Mouse (Mus musculus) bone marrow, adult 2 months (tissue): ENCODE results near the gene Six2. TPM values are rescaled to one million over a fixed set of nuclear protein-coding genes. Genes with fewer than 3 reads are reported as not detected.
"Not testable (repeated sequence)": the region's sequence is repeated elsewhere in the genome, so short reads cannot be mapped to it uniquely, and the experiment has no call there.

ENCODE experiments used
- H3K27ac ChIP-seq: fragments of 200-500 bp; 2 replicates; pipeline ENCODE4 v1.5.1; 2012; ENCODE audit warnings: low read depth, mild to moderate bottlenecking, control low read depth, inconsistent platforms, low read length; ENCODE audit not compliant: control insufficient read depth, poor library complexity, insufficient read depth
- H3K4me1 ChIP-seq: fragments of 200-500 bp; 2 replicates; pipeline ENCODE4 v1.6.1; 2011; ENCODE audit warnings: low read length; ENCODE audit not compliant: control insufficient read depth, insufficient read depth
- H3K4me3 ChIP-seq: fragments of 200-500 bp; replicated peaks from 2 replicates; pipeline ENCODE3; 2011; ENCODE audit warnings: mild to moderate bottlenecking, low read depth, low read length, control low read depth; ENCODE audit not compliant: control insufficient read depth
- CTCF ChIP-seq: fragments of 200-500 bp; IDR thresholded peaks from 2 replicates; pipeline ENCODE4 v1.5.1; 2011; ENCODE audit warnings: low read length, control low read depth; ENCODE audit not compliant: control insufficient read depth, insufficient read depth
- POLR2A ChIP-seq: fragments of 200-500 bp; IDR thresholded peaks from 2 replicates; pipeline ENCODE4 v1.6.1; 2011; ENCODE audit warnings: low read depth, mild to moderate bottlenecking, control low read depth, low read length, borderline replicate concordance; ENCODE audit not compliant: control insufficient read depth
- WGBS: fragments of 180-500 bp; shearing (Covaris S2); methylation state at CpG from one replicate; pipeline ENCODE4 v1.1.7; 2018; 5-methylcytosine and 5-hydroxymethylcytosine counted together
- polyA plus RNA-seq: library from polyadenylated mRNA; stranded (reverse); fragments of >200 nt; gene quantifications from 2 replicates; pipeline ENCODE4 v1.2.4, GENCODE M21; 2011; ENCODE audit warnings: low replicate concordance; ENCODE audit not compliant: missing spikeins, insufficient read depth, insufficient read length

Gene Six2
- polyA plus RNA-seq, 1 experiment = not detected

DNA sequence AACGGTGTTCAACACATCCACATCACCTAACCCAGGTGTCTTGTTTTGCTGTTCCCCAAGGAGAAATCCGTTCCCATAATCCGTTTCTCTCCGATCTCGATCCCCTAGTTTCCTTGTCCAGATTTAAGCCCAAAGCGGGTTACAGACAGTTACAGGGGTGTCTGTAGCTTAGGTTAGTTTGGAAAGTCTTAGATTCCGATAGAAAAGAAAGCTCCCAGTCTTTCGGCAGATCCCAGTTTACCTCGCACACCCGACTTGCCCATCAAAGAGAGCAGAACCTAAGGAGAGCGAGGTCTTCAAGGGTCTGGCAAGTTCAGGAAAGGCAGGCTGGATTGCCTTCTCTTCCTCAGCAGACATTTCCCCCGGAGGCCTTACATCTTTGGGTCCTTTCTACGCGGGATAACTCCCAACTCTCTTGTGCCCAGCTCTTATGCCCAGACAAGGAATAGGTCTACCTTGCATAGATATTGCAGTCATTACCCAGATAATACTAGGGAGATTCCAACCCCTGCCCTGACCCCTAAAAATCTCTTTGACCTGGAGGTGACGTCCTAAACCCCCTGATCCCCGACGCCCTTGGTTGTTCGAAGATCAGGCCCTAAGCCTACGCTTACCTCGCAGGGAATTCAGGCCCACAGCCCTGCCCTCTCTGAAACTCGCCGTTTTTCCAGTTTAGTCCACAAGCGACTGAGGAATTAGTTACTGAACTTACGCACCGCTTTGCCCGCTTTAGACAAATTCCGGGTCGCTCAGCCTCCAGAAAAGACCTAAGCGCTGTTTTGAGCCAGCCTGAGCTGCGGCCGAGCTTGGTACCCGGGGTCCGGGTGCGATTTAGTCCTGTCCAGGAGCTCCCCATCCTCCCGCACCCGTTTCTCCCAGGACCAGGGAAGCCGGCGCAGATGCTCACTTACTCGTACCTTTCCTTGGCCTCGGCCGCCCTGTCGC is 1.3 kb downstream of the Six2 start:
- H3K4me3 ChIP-seq = no peak overlapping the region
- TF ChIP-seq CTCF (no peak), POLR2A (no peak)
- WGBS = 8% methylated on average over 42 of the region's 42 CpGs
- no peak overlapping the region for H3K27ac ChIP-seq
- H3K4me1 ChIP-seq = no peaks in the 10 kb centered on the region

GRCm38 (mm10) chr17:85685689-85686281 is 2.3 kb downstream of the Six2 start:
- TF ChIP-seq CTCF (no peak), POLR2A (no peak)
- Histone ChIP-seq H3K4me1 (no peaks in the 10 kb centered on the region), H3K27ac (no peak overlapping the region), H3K4me3 (no peak overlapping the region)
- WGBS = 13% methylated on average over 11 of the region's 11 CpGs

GRCm38 (mm10) chr17:85684841-85685688 is 3.0 kb downstream of the Six2 start:
- no peak for TF ChIP-seq CTCF
- no peak for TF ChIP-seq POLR2A
- WGBS = 6% methylated on average over 46 of the region's 46 CpGs
- H3K4me3 ChIP-seq = no peak overlapping the region
- H3K27ac ChIP-seq = no peak overlapping the region
- no peaks in the 10 kb centered on the region for H3K4me1 ChIP-seq

GRCm38 (mm10) chr17:85684436-85684835 is 3.6 kb downstream of the Six2 start:
- not testable (repeated sequence) for H3K4me3 ChIP-seq, H3K27ac ChIP-seq, H3K4me1 ChIP-seq
- 7% methylated on average over 6 of the region's 6 CpGs for WGBS

- Histone ChIP-seq H3K4me1 (no peaks in the 10 kb centered on the region), H3K4me3 (no peak overlapping the region), H3K27ac (no peak overlapping the region)
- TF ChIP-seq CTCF = no peak
- no peak for TF ChIP-seq POLR2A
- 2% methylated on average over 17 of the region's 17 CpGs for WGBS
These were observed 4.1 kb downstream of the Six2 start for GRCm38 (mm10) chr17:85683984-85684307.

DNA sequence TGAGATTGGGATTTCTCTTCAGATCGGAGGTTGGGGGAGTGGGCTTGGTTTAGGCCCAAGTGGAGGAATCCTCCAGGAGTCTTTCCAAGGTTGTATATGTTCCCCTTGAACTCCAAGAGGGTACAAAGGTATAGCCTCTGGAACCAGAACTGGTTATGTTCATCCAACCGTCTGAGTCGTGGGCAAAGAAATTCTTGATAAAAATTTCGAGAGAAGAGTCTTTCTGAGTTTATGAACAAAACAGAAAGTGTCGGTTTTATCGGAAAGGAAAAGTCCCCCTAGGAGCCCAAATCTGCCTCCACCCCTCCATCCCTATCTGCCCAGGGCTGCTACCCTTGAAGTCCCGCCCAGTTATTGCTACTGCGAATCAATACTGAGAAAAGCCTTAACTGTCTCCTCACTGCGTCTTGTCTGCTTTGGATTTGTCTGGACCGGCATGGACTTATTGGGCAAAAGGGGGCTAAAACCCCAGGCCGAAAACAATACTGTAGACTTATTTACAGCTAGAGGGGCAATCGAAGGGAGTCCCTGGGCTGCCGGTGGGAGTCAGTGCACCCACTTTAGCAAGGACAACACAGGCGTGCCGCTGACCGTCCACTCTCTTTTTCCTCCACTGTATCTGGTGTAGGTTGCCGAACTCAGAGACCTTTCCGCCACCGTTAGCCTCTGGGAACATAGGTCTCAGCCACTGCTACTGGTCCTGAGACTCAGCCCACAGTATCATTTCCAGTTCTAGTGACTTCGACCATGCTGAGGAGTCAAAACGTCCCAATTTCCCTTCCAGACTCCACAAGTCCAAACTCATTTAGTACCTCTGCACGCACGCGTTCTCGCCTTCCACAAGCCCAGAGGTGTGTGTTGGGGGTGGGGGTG is 4.7 kb downstream of the Six2 start:
- Histone ChIP-seq H3K4me3 (no peak overlapping the region), H3K4me1 (no peaks in the 10 kb centered on the region), H3K27ac (no peak overlapping the region)
- no peak for TF ChIP-seq POLR2A
- no peak for TF ChIP-seq CTCF
- 6% methylated on average over 25 of the region's 25 CpGs for WGBS

GRCm38 (mm10) chr17:85682181-85682710 is 5.8 kb downstream of the Six2 start:
- no peaks in the 10 kb centered on the region for H3K4me1 ChIP-seq
- TF ChIP-seq CTCF (no peak), POLR2A (no peak)
- WGBS = 12% methylated on average over 7 of the region's 7 CpGs
- no peak overlapping the region for H3K4me3 ChIP-seq
- no peak overlapping the region for H3K27ac ChIP-seq
